Mouse (Mus musculus) heart, embryonic 10.5 days (tissue): ENCODE measurements around the gene Astl. TPM values are rescaled to one million over a fixed set of nuclear protein-coding genes. Genes with fewer than 3 reads are reported as not detected.

Experiments used
- DNase-seq: peaks from one replicate; pipeline ENCODE4 v3.0.0-alpha.2; 2017; ENCODE audit warnings: low spot score
- H3K27ac ChIP-seq: fragments of 300-500 bp; sonication (generic); 2 replicates; pipeline ENCODE4 v1.5.1; 2016; ENCODE audit warnings: mild to moderate bottlenecking
- H3K27me3 ChIP-seq: fragments of 300-500 bp; sonication (generic); 2 replicates; pipeline ENCODE4 v1.6.1; 2016; ENCODE audit warnings: mild to moderate bottlenecking; ENCODE audit not compliant: poor library complexity, insufficient read depth, severe bottlenecking
- H3K36me3 ChIP-seq: fragments of 300-500 bp; sonication (generic); 2 replicates; pipeline ENCODE4 v1.6.1; 2016; ENCODE audit warnings: mild to moderate bottlenecking, moderate library complexity
- H3K4me1 ChIP-seq: fragments of 300-500 bp; sonication (generic); 2 replicates; pipeline ENCODE4 v1.6.1; 2016; ENCODE audit warnings: mild to moderate bottlenecking
- H3K4me3 ChIP-seq: fragments of 300-500 bp; sonication (generic); 2 replicates; pipeline ENCODE4 v1.5.1; 2016; ENCODE audit warnings: mild to moderate bottlenecking, moderate library complexity
- H3K9me3 ChIP-seq: fragments of 300-500 bp; sonication (generic); 2 replicates; pipeline ENCODE4 v1.6.1; 2016; ENCODE audit warnings: mild to moderate bottlenecking, moderate library complexity
- WGBS: fragments of 180-500 bp; shearing (Covaris S2); methylation state at CpG from one replicate; pipeline ENCODE4 v1.1.7; 2016; 5-methylcytosine and 5-hydroxymethylcytosine counted together
- polyA plus RNA-seq: library from polyadenylated mRNA; unstranded; fragments of >200 nt; fragmentation: Nextera tagmentation; extraction: Ambion mirVana; gene quantifications from 2 replicates; pipeline ENCODE4 v1.2.1, GENCODE M21; 2016

The Astl gene
- polyA plus RNA-seq, 1 experiment from 2014 or later, result 0.08 TPM

DNA sequence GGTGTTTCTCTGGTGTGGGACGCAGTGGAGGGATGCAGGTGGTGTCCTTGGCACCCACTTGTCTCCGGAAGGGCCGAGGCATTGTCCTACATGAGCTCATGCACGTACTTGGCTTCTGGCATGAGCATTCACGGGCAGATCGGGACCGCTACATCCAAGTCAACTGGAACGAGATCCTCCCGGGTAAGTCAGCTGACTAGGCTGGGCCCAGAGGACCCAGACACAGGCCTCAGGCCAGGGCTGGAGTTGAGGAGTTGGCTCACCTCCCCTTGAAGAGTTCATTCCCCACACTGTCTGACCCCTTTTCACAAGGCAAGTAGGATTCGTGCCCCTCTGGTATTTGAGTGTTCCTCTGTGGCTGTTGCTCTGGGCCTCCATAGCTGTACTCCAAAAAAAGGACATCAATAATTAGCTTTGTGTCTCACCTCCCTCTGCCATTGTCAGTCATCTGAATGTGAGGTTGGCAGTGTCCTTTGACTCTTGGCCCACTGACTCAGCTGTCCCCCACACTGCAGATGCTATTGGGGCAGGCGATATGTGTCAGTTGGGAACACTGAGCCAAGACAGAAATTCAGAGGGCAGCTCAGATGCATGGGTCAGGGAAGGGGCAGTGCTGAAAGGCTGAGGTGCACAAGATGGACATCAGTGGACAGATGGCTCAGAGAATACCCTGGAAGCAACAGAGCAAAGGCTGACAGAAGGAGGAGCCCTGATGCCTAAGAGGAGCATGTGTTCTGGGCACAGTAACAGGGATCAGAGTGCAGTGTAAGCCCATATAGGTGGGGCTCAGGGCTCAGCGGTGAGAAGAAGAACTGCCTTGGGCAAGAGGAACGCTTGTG lies 8.9 kb downstream of the Astl start:
- no peak for DNase-seq
- Histone ChIP-seq H3K9me3 (no peaks in the 10 kb centered on the region), H3K4me3 (no peak overlapping the region), H3K36me3 (no peaks in the 10 kb centered on the region), H3K27ac (no peak overlapping the region), H3K27me3 (peaks cover 37% of the 10 kb centered on the region), H3K4me1 (no peaks in the 10 kb centered on the region)
- WGBS, result 75% methylated on average over 13 of the region's 13 CpGs

GRCm38 (mm10) chr2:127353881-127354280 lies 15.4 kb downstream of the Astl start:
- H3K36me3 ChIP-seq, result no peaks in the 10 kb centered on the region
- no peaks in the 10 kb centered on the region for H3K9me3 ChIP-seq
- WGBS, result 85% methylated on average over 4 of the region's 4 CpGs
- peaks cover 39% of the 10 kb centered on the region for H3K27me3 ChIP-seq
- no peak for DNase-seq
- H3K27ac ChIP-seq, result no peak overlapping the region
- no peak overlapping the region for H3K4me3 ChIP-seq
- H3K4me1 ChIP-seq, result no peaks in the 10 kb centered on the region

DNA sequence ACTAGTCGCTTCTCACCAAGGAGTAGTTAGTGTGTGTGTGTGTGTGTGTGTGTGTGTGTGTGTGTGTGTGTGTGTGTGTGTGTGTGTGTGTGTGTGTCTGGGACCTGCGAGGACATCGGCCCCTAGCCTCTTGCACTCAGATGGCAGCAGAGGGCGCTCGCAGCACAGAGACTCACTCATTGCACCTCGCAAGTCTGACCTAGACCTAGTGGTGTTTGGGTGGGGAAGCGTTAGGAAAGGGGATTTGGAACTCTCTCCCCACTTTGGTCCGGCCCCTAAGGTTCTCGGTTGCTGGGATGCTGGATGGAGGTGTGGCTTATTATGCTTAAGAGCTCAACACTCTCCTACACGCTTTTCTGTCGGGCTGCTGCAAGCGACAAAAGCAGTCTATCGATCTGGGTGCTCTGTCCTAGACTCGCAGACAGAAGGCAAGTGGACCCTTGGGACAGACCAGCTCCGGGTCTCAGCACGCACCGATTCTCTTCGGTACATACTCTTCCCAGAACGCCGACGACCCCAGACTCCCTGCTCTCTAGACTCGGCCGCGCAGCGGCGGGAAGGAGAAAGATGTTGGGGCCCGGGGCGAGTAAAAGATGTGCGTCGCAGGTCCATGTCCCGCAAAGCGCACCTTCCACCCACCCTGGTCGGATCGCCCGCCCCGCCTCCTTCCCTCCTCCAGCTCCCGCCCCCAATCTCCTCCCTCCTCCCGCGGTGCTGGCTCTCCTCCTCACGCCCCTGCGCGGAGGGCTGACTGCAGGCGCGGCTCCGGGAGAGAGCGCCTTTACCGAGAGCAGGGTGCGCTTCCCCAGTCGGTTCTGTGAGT lies 24.2 kb downstream of the Astl start, which contains the start of gene Adra2b:
Gene Adra2b (plus strand): TSS at position 750 of the 823 bp plus-strand sequence.
- DNase-seq, result peak; percentile 97
- H3K4me3 ChIP-seq, result peak within 1 kb of the TSS; percentile 66
- no peaks in the 10 kb centered on the region for H3K36me3 ChIP-seq
- peaks cover 74% of the 10 kb centered on the region for H3K27me3 ChIP-seq
- H3K9me3 ChIP-seq, result no peaks in the 10 kb centered on the region
- peak within 1 kb of the TSS; percentile 78 for H3K27ac ChIP-seq
- peaks cover 36% of the 10 kb centered on the region for H3K4me1 ChIP-seq
- WGBS, result under 1% methylated on average over 47 of the region's 49 CpGs

DNA sequence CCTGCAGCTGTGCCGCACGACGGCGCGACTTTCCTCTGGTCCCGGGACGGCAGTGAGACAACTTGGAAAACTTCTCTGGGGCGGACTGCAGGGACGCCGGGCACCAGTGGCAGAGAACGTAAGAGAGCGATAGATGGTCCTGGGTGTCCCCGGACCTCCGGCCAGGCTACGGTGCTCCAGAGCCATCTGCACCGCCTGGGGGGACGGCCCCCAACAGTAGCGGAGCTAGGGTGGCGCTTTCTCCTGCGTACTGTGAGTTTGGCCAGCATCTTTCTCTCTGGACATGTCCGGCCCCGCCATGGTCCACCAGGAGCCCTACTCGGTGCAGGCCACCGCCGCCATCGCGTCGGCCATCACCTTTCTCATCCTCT lies 24.8 kb downstream of the Astl start:
- peak overlapping the region; percentile 66 for H3K4me3 ChIP-seq
- peaks cover 42% of the 10 kb centered on the region for H3K4me1 ChIP-seq
- peak overlapping the region; percentile 78 for H3K27ac ChIP-seq
- peaks cover 75% of the 10 kb centered on the region for H3K27me3 ChIP-seq
- DNase-seq, result no peak
- no peaks in the 10 kb centered on the region for H3K9me3 ChIP-seq
- H3K36me3 ChIP-seq, result no peaks in the 10 kb centered on the region
- WGBS, result under 1% methylated on average over 28 of the region's 28 CpGs

DNA sequence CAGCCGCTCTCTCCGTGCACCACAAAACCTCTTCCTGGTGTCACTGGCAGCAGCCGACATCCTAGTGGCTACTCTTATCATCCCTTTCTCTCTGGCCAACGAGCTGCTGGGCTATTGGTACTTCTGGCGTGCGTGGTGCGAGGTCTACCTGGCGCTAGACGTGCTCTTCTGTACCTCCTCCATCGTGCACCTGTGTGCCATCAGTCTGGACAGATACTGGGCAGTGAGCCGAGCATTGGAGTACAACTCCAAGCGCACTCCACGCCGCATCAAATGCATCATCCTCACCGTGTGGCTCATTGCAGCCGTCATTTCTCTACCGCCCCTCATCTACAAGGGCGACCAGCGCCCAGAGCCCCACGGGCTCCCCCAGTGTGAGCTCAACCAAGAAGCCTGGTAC lies 25.3 kb downstream of the Astl start:
- H3K4me3 ChIP-seq, result peak overlapping the region; percentile 66
- H3K9me3 ChIP-seq, result no peaks in the 10 kb centered on the region
- peaks cover 75% of the 10 kb centered on the region for H3K27me3 ChIP-seq
- peaks cover 42% of the 10 kb centered on the region for H3K4me1 ChIP-seq
- H3K36me3 ChIP-seq, result no peaks in the 10 kb centered on the region
- DNase-seq, result no peak
- H3K27ac ChIP-seq, result peak overlapping the region; percentile 78
- WGBS, result 4% methylated on average over 20 of the region's 20 CpGs

- Histone ChIP-seq H3K36me3 (no peaks in the 10 kb centered on the region), H3K9me3 (no peaks in the 10 kb centered on the region), H3K4me3 (peak overlapping the region; percentile 66), H3K27me3 (peaks cover 72% of the 10 kb centered on the region), H3K4me1 (peaks cover 47% of the 10 kb centered on the region), H3K27ac (peak overlapping the region; percentile 78; the same call in 1 of the 2 replicates)
- 15% methylated on average over 8 of the region's 8 CpGs for WGBS
- no peak for DNase-seq
Observed at GRCm38 (mm10) chr2:127364452-127364851, 26.0 kb downstream of the Astl start.

GRCm38 (mm10) chr2:127367126-127367820 lies 28.8 kb downstream of the Astl start:
- Histone ChIP-seq H3K4me3 (no peak overlapping the region), H3K27me3 (peaks cover 45% of the 10 kb centered on the region), H3K9me3 (no peaks in the 10 kb centered on the region), H3K27ac (peak overlapping the region; percentile 93), H3K4me1 (peaks cover 76% of the 10 kb centered on the region), H3K36me3 (no peaks in the 10 kb centered on the region)
- 49% methylated on average over 10 of the region's 10 CpGs for WGBS
- no peak for DNase-seq

GRCm38 (mm10) chr2:127369703-127370376 lies 31.4 kb downstream of the Astl start:
- H3K4me3 ChIP-seq, result peak overlapping the region; percentile 39
- 54% methylated on average over 5 of the region's 5 CpGs for WGBS

DNA sequence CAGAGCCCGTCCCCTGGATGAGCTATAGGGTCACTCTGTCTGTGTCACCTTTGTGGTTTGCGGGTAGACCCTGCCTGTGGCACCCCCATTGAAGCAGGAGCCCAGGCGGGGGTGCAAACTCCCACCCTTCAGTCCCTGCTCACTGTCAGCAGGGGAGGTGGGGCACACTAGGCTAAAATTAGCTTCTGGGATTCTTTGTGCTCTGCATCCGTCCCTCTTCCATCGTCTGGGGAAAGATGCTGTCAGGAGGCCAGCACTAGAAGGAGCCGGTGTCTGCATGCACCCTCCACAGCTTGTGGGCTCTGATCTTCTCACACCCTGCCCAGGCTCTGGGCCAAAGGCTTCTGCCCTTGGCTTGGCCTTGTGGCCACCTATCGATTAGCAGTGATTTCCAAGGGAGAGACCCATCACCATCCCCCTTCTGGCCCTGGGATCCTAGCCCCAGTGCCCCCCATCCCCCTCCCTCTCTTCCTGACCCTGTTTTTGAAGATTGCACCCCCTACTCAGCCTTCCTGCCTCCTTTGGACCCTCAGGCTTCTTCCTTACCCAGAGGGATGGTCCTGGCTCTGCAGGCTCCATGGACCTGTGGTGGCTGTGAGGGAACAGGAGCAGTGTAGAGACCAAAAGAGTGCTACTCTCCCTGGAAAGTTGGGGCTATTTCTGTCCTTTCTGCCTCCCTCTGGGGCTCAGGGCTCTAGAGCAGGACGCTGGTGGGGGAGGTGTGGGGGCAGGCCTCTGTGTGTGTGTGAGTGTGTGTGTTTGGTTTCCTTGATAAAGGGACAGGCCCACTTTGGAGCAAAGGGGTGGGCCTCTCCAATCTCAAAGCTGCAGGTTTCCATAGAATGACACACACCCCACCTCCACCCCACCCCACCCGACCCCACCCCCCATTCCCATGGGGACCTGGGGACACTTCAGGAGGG lies 32.4 kb downstream of the Astl start:
- peak overlapping the region; percentile 39 for H3K4me3 ChIP-seq
- WGBS, result 11% methylated on average over 9 of the region's 9 CpGs
- DNase-seq, result peak; percentile 94
- peak overlapping the region; percentile 93 for H3K27ac ChIP-seq
- H3K36me3 ChIP-seq, result no peaks in the 10 kb centered on the region
- peaks cover 11% of the 10 kb centered on the region for H3K27me3 ChIP-seq
- H3K9me3 ChIP-seq, result no peaks in the 10 kb centered on the region
- peaks cover 79% of the 10 kb centered on the region for H3K4me1 ChIP-seq

More at GRCm38 (mm10) chr2:127369703-127370376, 31.4 kb downstream of the Astl start:
- DNase-seq, result no peak
- no peaks in the 10 kb centered on the region for H3K36me3 ChIP-seq
- peaks cover 75% of the 10 kb centered on the region for H3K4me1 ChIP-seq
- peak overlapping the region; percentile 93 for H3K27ac ChIP-seq
- H3K9me3 ChIP-seq, result no peaks in the 10 kb centered on the region
- peaks cover 21% of the 10 kb centered on the region for H3K27me3 ChIP-seq

DNA sequence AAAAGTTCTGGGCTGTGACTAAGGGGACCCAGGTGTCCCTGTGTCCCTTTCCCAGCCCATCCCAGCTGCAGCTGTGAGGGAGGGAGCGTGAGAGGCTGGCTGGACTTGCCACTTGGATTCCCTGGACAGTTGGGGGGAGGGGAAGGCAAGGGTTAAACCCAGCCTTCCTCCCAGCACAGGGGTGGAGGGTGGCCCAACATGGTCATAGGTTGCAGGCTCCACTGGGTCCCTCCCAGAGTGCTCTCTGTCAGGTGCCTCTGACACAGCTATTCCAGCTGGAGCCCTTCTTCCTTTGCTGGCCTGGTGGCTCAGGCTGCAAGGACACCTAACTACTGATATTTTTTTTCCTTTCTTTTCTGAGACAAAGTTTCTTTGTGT lies 33.0 kb downstream of the Astl start:
- Histone ChIP-seq H3K4me3 (peak overlapping the region; percentile 39; the same call in 1 of the 2 replicates), H3K4me1 (peaks cover 81% of the 10 kb centered on the region), H3K27me3 (peaks cover 6% of the 10 kb centered on the region; the same call in 1 of the 2 replicates), H3K9me3 (no peaks in the 10 kb centered on the region), H3K36me3 (no peaks in the 10 kb centered on the region), H3K27ac (peak overlapping the region; percentile 93)
- peak; percentile 93 for DNase-seq
- 56% methylated on average over 1 of the region's 1 CpGs for WGBS

GRCm38 (mm10) chr2:127372082-127372481 lies 33.6 kb downstream of the Astl start:
- no peaks in the 10 kb centered on the region for H3K36me3 ChIP-seq
- H3K4me1 ChIP-seq, result peaks cover 81% of the 10 kb centered on the region

More at GRCm38 (mm10) chr2:127372082-127372481, 33.6 kb downstream of the Astl start:
- DNase-seq, result peak; percentile 86
- 77% methylated on average over 2 of the region's 2 CpGs for WGBS
- Histone ChIP-seq H3K4me3 (no peak overlapping the region), H3K27me3 (peaks cover 2% of the 10 kb centered on the region; the same call in 1 of the 2 replicates), H3K27ac (peak overlapping the region; percentile 93), H3K9me3 (no peaks in the 10 kb centered on the region)
